19 mouse cellular contexts compared by ENCODE assay signal in the genomic region with DNA sequence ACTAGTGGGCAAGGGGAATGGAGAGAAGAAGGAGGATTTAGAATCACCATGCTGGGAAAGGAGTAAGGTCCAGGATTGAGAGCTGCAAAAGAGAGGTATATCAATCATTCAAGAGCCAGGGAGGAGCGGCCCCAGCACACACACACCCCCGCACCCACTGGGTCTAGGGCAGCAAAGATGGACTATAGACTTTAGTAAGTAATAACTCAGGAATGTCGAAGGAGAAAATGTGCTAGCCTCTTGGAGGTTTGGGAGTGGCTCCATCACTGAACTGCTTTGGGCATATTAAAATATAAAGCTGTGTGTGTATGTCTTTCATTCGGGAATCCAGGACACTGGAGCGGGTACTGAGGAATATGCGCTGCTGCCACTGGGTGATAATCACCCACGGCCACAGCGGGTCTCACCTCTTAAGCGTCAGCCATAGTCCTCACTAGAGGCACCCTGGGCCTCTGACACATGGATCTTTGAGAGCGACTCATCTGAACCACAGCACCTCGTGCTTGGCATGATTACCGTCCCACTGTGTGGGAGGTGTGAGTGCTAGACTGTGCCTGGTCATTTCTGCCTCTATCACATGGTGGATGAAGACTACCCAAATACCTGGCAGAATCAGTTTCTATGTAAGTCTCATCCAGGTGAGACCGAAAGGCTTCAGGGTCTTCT.
A peak's percentile ranks its signal among the peaks of the same experiment; 100 is the strongest.
DNase-seq lines count a peak whose midpoint lies in the region; ATAC-seq and TF ChIP-seq lines count a peak whose summit lies in the region.
"Had no signal": no experiment of that assay in that cellular context is flagged by ENCODE, and none has a peak within 500 bp of the region (broad histone marks: within the 10 kb centered on the region; RNA-seq: fewer than 3 reads in every experiment).

No protein-coding gene starts in this region.

- H3K27me3 ChIP-seq in heart, embryonic 10.5 days (ENCODE audit: insufficient read depth, poor library complexity, severe bottlenecking): no peaks in the 10 kb centered on the region
- no peaks in the 10 kb centered on the region for H3K27me3 ChIP-seq in C2C12 (ENCODE audit: control insufficient read depth, insufficient read depth, insufficient read length)
- H3K27me3 ChIP-seq in embryonic facial prominence, embryonic 13.5 days: no peaks in the 10 kb centered on the region
- H3K27me3 ChIP-seq in limb, embryonic 12.5 days: no peaks in the 10 kb centered on the region
- H3K27me3 ChIP-seq: heart, embryonic 13.5 days; hindbrain, embryonic 15.5 days had no signal

- no peak for TF ChIP-seq CTCF in C2C12 (IDR thresholded peaks at IDR 0.05; ENCODE audit: control insufficient read depth, insufficient read depth, insufficient read length)

- no peak for ATAC-seq in embryonic facial prominence, embryonic 13.5 days (ENCODE audit: insufficient number of reproducible peaks, insufficient read depth, low FRiP score, low TSS enrichment, low read depth)
- peak; percentile 59; the same call in 1 of the 2 replicates for ATAC-seq in limb, embryonic 12.5 days (ENCODE audit: insufficient number of reproducible peaks, insufficient read depth, low FRiP score, low TSS enrichment, low read depth)
- no peak for ATAC-seq in activated CD4-positive, CD25-positive, alpha-beta regulatory T cell, adult 4 months
- ATAC-seq: forebrain, embryonic 13.5 days; forebrain, postnatal 0 days had no signal

- peak; percentile 50 for DNase-seq in heart, adult 11 months
- DNase-seq in heart, embryonic 10.5 days (ENCODE audit: low spot score): no peak
- no peak for DNase-seq in gastrocnemius, postnatal 25 days
- DNase-seq in layer of hippocampus, postnatal 10 days (ENCODE audit: low spot score in 2 of 2): no peak
- DNase-seq: adrenal gland, adult 8-10 months; B cell, adult 2 months; cerebellum, adult 11 months; cerebellum, adult 8-10 months; cerebellum, postnatal 14 days; forebrain, postnatal 0 days; heart, postnatal 36 days; kidney, adult 18-20 months had no signal

- WGBS in heart, embryonic 10.5 days: 88% methylated on average over 13 of the region's 13 CpGs
- WGBS in embryonic facial prominence, embryonic 13.5 days: 95% methylated on average over 13 of the region's 13 CpGs
- WGBS in limb, embryonic 12.5 days: 93% methylated on average over 13 of the region's 13 CpGs

- no peaks in the 10 kb centered on the region for H3K36me3 ChIP-seq in heart, embryonic 10.5 days
- H3K36me3 ChIP-seq in C2C12 (ENCODE audit: control insufficient read depth, insufficient read depth): no peaks in the 10 kb centered on the region
- no peaks in the 10 kb centered on the region for H3K36me3 ChIP-seq in embryonic facial prominence, embryonic 13.5 days
- H3K36me3 ChIP-seq in limb, embryonic 12.5 days: no peaks in the 10 kb centered on the region
- H3K36me3 ChIP-seq: heart, embryonic 13.5 days; hindbrain, embryonic 15.5 days had no signal

- H3K79me2 ChIP-seq in C2C12 (ENCODE audit: control insufficient read depth, insufficient read depth): no peaks in the 10 kb centered on the region

- H3ac ChIP-seq in C2C12 (ENCODE audit: control insufficient read depth, insufficient read length, low read depth): no peak overlapping the region

- H3K9me3 ChIP-seq in heart, embryonic 10.5 days: no peaks in the 10 kb centered on the region
- no peaks in the 10 kb centered on the region for H3K9me3 ChIP-seq in embryonic facial prominence, embryonic 13.5 days
- H3K9me3 ChIP-seq in limb, embryonic 12.5 days: no peaks in the 10 kb centered on the region
- H3K9me3 ChIP-seq: forebrain, embryonic 13.5 days; heart, embryonic 13.5 days; hindbrain, embryonic 15.5 days had no signal

- no peaks in the 10 kb centered on the region for H3K79me3 ChIP-seq in C2C12 (ENCODE audit: low read depth)

- no peak overlapping the region for H3K27ac ChIP-seq in heart, embryonic 10.5 days
- H3K27ac ChIP-seq in embryonic facial prominence, embryonic 13.5 days: 0 out of 2 replicates have a peak overlapping the region, but pooled peaks have one; percentile 17
- no peak overlapping the region for H3K27ac ChIP-seq in limb, embryonic 12.5 days
- H3K27ac ChIP-seq: forebrain, embryonic 13.5 days; heart, embryonic 13.5 days; hindbrain, embryonic 15.5 days had no signal

- H3K9ac ChIP-seq in embryonic facial prominence, embryonic 13.5 days: no peak overlapping the region
- no peak overlapping the region for H3K9ac ChIP-seq in limb, embryonic 12.5 days (replicated peaks)
- H3K9ac ChIP-seq: forebrain, embryonic 13.5 days; forebrain, postnatal 0 days; heart, embryonic 13.5 days; hindbrain, embryonic 15.5 days had no signal

- peaks cover 6% of the 10 kb centered on the region; the same call in 1 of the 2 replicates for H3K4me1 ChIP-seq in heart, embryonic 10.5 days
- H3K4me1 ChIP-seq in embryonic facial prominence, embryonic 13.5 days: peaks cover 42% of the 10 kb centered on the region
- H3K4me1 ChIP-seq in limb, embryonic 12.5 days (replicated peaks): peaks cover 22% of the 10 kb centered on the region

- H3K4me3 ChIP-seq in heart, embryonic 10.5 days: no peak overlapping the region
- no peak overlapping the region for H3K4me3 ChIP-seq in C2C12 (ENCODE audit: insufficient read depth, poor library complexity, severe bottlenecking)
- no peak overlapping the region for H3K4me3 ChIP-seq in embryonic facial prominence, embryonic 13.5 days
- H3K4me3 ChIP-seq in limb, embryonic 12.5 days (replicated peaks): no peak overlapping the region
- H3K4me3 ChIP-seq: forebrain, embryonic 13.5 days; heart, embryonic 13.5 days; hindbrain, embryonic 15.5 days had no signal

- no peak overlapping the region for H3K4me2 ChIP-seq in embryonic facial prominence, embryonic 13.5 days
- H3K4me2 ChIP-seq in limb, embryonic 12.5 days: no peak overlapping the region
- H3K4me2 ChIP-seq: forebrain, embryonic 13.5 days; heart, embryonic 13.5 days; hindbrain, embryonic 15.5 days had no signal

TF ChIP-seq in C2C12, 6 proteins besides CTCF, POLR2A, EP300 and RAD21:
- TF ChIP-seq USF1 (IDR thresholded peaks at IDR 0.05; ENCODE audit: low read depth) (peak; percentile 49), MAX (IDR thresholded peaks at IDR 0.05) (peak; percentile 98), MYOD1 (IDR thresholded peaks at IDR 0.05; ENCODE audit: control insufficient read depth, insufficient read length, low read depth) (peak; percentile 8), FOSL1 (IDR thresholded peaks at IDR 0.05; ENCODE audit: insufficient read depth, low read length, poor library complexity, severe bottlenecking) (no peak), CEBPB (IDR thresholded peaks at IDR 0.05; ENCODE audit: low read depth) (no peak), MYOG (IDR thresholded peaks at IDR 0.05; ENCODE audit: control insufficient read depth, extremely low read depth, insufficient read length) (no peak)
